Mouse (Mus musculus) cerebellum, postnatal 36 days (tissue): ENCODE results near the gene Tbx2.

Source experiments
- DNase-seq, 2 experiments: peaks; one replicate each; pipeline ENCODE4 v3.0.0; 2021 to 2022; ENCODE audit warnings: mixed read lengths in 2 of 2

Gene Tbx2

DNA sequence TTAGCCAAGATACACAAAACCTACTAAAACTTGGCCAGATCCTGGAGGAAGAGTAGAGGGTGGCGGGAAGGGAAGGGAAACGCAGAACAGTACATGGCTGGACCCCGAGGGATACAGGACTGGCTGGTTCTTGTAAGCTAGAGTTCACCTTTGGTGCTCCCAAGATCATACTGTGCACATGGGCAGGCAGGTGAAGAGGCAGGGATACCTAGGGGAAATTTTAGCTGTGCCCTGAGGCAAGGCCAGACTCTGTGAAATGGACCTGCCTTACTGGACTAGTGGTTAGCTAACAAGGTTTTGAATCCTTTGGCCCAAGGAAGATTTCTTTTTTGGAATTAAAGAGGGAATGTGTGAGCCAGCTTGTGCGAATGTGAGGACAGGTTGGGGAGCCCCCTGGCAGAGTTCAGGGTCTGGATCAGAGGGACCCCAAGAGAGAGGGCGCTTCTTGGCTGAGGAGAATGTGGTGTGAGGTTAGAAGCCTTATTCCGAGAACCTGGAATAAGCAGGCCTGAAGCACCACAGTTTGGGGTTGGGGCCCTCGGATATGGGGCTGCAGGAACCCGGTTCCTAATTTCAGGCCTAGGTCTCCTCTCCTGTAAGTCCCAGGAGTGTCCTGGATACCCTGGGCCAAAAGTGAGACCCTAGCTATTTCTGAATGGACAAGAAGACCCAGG, 56.8 kb downstream of the Tbx2 start:
- DNase-seq: no peak

DNA sequence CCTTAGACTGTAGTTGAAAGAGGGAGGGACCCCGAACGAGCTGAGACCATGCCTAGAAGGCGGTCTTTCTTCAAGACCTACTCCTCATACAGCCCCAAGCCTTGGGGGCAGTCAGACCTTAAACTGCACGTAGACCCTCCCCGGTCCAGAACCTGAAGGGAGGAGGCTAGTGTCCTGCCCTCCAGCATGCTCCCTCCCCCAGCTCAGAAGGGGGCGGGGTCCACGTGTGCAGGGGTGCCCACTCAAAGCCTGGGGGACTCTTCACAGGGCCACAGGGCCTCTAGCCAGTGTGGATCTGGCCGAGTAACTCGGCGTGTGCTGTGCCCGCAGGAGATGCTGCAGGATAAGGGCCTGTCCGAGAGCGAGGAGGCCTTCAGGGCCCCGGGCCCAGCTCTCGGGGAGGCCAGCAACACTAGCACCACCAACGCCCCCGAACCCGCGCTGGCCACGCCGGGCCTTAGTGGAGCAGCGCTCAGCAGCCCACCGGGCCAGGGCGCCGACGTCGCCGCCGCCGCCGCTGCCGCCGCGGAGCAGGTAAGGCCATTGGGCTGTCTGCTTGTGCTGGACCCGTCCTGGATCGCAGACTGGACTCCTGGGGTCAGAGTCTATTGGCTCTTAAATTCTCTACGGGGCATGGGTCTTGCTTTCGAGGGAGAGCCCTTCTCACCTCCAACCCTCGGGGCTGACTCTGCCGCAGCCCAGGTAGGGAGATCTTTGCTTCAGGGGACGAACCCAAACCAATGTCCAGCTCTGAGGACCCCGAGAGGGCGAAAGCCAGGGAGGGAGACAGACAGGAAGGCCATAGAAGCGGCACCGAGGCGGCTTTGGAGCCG, 57.6 kb downstream of the Tbx2 start:
- no peak for DNase-seq

DNA sequence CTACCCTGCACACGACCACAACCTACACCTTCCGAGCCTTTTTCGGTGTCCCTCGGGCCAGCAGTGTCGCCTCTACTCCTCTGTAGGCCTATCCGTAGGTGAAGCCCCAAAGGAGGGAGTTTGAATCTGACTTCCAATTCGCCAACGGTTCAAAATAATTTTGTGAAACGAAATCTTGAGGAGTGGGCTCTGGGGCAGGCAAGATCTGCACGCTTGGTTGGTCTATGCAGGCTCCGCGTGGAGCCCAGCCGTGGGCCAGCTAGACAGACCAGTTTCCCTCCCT, 58.2 kb downstream of the Tbx2 start:
- DNase-seq: peak in 1 of 2 experiments; percentile 14

DNA sequence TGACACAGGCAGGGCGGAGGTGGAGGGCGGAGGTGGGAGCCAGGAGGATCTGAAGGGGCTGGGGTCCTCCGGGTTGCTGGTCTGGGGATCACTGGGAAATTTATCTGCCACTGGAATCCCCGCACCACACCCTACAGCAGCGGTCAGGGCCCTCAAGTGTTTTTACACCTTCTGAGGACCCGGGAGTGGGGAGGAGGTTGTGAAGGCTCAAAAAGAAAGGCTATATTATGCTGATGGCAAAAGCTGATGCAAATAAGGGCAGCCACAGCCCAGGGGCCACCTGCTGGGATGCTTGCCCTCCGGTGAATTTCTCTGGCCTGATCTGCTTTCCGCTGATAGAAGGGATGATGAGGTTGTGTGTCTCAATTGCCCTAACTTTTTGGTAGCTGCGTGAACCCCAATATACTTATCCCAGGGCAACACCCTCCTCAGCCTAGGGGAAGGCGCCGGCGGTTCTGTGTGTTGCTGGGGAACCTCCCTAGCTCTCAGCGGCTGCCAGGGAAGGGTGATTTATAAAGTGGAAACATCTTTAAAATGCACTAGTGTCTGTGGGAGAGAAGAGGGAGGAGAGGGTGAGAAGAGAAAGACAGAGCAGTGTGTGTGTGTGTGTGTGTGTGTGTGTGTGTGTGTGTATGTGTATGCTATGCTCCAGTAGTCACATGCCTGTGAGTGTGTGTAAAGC, 58.8 kb downstream of the Tbx2 start:
- no peak for DNase-seq
